Mouse (Mus musculus): Measurements from ENCODE around the gene Pxdc1. TPM values are rescaled to one million over a fixed set of nuclear protein-coding genes. Genes with fewer than 3 reads are reported as not detected.

The Pxdc1 gene
- 10.4 and 13.2 TPM in 2 replicates for polyA plus RNA-seq (2014; fragmentation: Nextera tagmentation; extraction: Ambion mirVana)

DNA sequence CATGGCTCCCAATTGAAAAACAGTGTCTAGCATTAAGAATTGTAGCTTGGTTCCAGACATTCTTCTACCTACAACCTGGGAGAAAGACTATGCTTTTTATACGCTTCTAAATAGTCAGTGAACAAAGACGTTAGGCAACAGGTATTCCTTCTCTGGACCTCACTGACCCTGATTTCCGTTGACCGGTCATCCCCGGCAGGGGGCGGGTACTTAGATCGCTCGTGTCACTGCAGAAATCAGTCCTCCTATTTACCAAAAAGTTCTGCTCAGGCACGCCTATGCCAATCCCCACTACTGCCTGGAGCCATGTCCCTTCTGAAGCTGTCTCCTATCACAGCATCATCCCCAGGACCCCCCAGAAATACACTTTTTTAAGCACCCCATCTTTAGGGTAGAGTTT, at the start of gene Pxdc1:
Gene Pxdc1 (minus strand): TSS at position 96 of the 400 bp plus-strand sequence.
- peak within 1 kb of the TSS; percentile 98 for H3K4me2 ChIP-seq (replicated peaks)
- H3K27me3 ChIP-seq (ENCODE audit: control insufficient read depth, insufficient read depth, low read length): peaks cover 41% of the 10 kb centered on the region
- H3K9me3 ChIP-seq (ENCODE audit: control insufficient read depth, low read length): no peaks in the 10 kb centered on the region
- H3K36me3 ChIP-seq (replicated peaks; ENCODE audit: control insufficient read depth, insufficient read depth): no peaks in the 10 kb centered on the region
- no peak for ATAC-seq (ENCODE audit: low FRiP score)
- WGBS: 3% methylated on average over 9 of the region's 9 CpGs
- no peak for DNase-seq (ENCODE audit: low spot score)
- H3K4me1 ChIP-seq (replicated peaks; ENCODE audit: control insufficient read depth, insufficient read depth, low read length): peaks cover 20% of the 10 kb centered on the region
- H3K9ac ChIP-seq: peak within 1 kb of the TSS; percentile 63
- H3K4me3 ChIP-seq (replicated peaks; ENCODE audit: low read length): peak within 1 kb of the TSS; percentile 55
- H3K27ac ChIP-seq: peak within 1 kb of the TSS; percentile 54; the same call in 1 of the 2 replicates

GRCm38 (mm10) chr13:34700630-34701029, 47.3 kb upstream of the Pxdc1 start:
- H3K9ac ChIP-seq: no peak overlapping the region
- H3K4me1 ChIP-seq (replicated peaks; ENCODE audit: control insufficient read depth, insufficient read depth, low read length): no peaks in the 10 kb centered on the region
- H3K27ac ChIP-seq: no peak overlapping the region
- no peaks in the 10 kb centered on the region for H3K36me3 ChIP-seq (replicated peaks; ENCODE audit: control insufficient read depth, insufficient read depth)
- no peak overlapping the region for H3K4me2 ChIP-seq (replicated peaks)
- DNase-seq (ENCODE audit: low spot score) (no peak), ATAC-seq (ENCODE audit: low FRiP score) (no peak)
- no peak overlapping the region for H3K4me3 ChIP-seq (replicated peaks; ENCODE audit: low read length)
- WGBS: 98% methylated on average over 1 of the region's 1 CpGs
- H3K27me3 ChIP-seq (ENCODE audit: control insufficient read depth, insufficient read depth, low read length): no peaks in the 10 kb centered on the region
- H3K9me3 ChIP-seq (ENCODE audit: control insufficient read depth, low read length): no peaks in the 10 kb centered on the region

- Histone ChIP-seq H3K4me2 (replicated peaks) (no peak overlapping the region), H3K9ac (no peak overlapping the region), H3K9me3 (ENCODE audit: control insufficient read depth, low read length) (no peaks in the 10 kb centered on the region), H3K36me3 (replicated peaks; ENCODE audit: control insufficient read depth, insufficient read depth) (no peaks in the 10 kb centered on the region), H3K27me3 (ENCODE audit: control insufficient read depth, insufficient read depth, low read length) (no peaks in the 10 kb centered on the region), H3K4me1 (replicated peaks; ENCODE audit: control insufficient read depth, insufficient read depth, low read length) (no peaks in the 10 kb centered on the region), H3K27ac (no peak overlapping the region), H3K4me3 (replicated peaks; ENCODE audit: low read length) (no peak overlapping the region)
- DNase-seq (ENCODE audit: low spot score) (no peak), ATAC-seq (ENCODE audit: low FRiP score) (no peak)
- WGBS: 63% methylated on average over 2 of the region's 2 CpGs
Observed at GRCm38 (mm10) chr13:34700091-34700490, 46.8 kb upstream of the Pxdc1 start.

DNA sequence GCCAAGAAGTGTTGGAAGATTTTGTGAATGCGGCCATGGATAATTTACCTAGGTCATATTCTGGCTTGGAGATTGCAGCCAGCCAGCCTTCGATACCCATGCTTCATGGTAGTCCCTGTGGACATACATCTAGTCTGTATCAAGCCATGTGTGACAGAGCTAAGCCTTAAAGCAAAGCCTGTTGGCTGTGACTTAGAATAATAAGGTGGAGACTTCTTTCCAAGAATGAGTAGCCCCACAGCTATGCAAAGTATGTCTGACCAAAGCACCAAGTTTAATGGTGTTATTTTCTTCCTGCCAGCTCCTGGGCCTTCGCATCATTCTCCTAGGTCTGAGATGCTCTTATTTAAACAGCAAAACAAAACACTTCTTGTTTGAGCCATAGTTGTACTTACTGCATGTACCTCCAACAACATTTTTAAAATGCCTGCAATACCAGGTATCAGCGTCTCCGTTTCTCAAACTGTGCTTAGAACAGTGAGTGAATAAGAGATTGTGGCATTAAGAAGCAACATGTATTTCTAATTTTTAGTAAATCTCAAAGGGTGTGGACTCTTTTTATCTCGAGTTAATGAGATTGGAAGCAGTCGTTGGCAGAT, 43.5 kb upstream of the Pxdc1 start:
- no peak overlapping the region for H3K4me2 ChIP-seq (replicated peaks)
- no peak overlapping the region for H3K27ac ChIP-seq
- 83% methylated on average over 7 of the region's 7 CpGs for WGBS

GRCm38 (mm10) chr13:34693111-34693510, 39.8 kb upstream of the Pxdc1 start:
- 82% methylated on average over 6 of the region's 6 CpGs for WGBS
- H3K27ac ChIP-seq: no peak overlapping the region
- no peaks in the 10 kb centered on the region for H3K36me3 ChIP-seq (replicated peaks; ENCODE audit: control insufficient read depth, insufficient read depth)
- no peaks in the 10 kb centered on the region for H3K4me1 ChIP-seq (replicated peaks; ENCODE audit: control insufficient read depth, insufficient read depth, low read length)
- H3K4me2 ChIP-seq (replicated peaks): no peak overlapping the region
- H3K9me3 ChIP-seq (ENCODE audit: control insufficient read depth, low read length): no peaks in the 10 kb centered on the region
- no peak overlapping the region for H3K4me3 ChIP-seq (replicated peaks; ENCODE audit: low read length)
- DNase-seq (ENCODE audit: low spot score) (no peak), ATAC-seq (ENCODE audit: low FRiP score) (no peak)
- H3K27me3 ChIP-seq (ENCODE audit: control insufficient read depth, insufficient read depth, low read length): no peaks in the 10 kb centered on the region
- H3K9ac ChIP-seq: no peak overlapping the region

More for the DNA sequence above, 43.5 kb upstream of the Pxdc1 start:
- DNase-seq (ENCODE audit: low spot score) (no peak), ATAC-seq (ENCODE audit: low FRiP score) (no peak)
- Histone ChIP-seq H3K36me3 (replicated peaks; ENCODE audit: control insufficient read depth, insufficient read depth) (no peaks in the 10 kb centered on the region), H3K4me3 (replicated peaks; ENCODE audit: low read length) (no peak overlapping the region), H3K27me3 (ENCODE audit: control insufficient read depth, insufficient read depth, low read length) (no peaks in the 10 kb centered on the region), H3K9me3 (ENCODE audit: control insufficient read depth, low read length) (no peaks in the 10 kb centered on the region), H3K9ac (no peak overlapping the region), H3K4me1 (replicated peaks; ENCODE audit: control insufficient read depth, insufficient read depth, low read length) (no peaks in the 10 kb centered on the region)

DNA sequence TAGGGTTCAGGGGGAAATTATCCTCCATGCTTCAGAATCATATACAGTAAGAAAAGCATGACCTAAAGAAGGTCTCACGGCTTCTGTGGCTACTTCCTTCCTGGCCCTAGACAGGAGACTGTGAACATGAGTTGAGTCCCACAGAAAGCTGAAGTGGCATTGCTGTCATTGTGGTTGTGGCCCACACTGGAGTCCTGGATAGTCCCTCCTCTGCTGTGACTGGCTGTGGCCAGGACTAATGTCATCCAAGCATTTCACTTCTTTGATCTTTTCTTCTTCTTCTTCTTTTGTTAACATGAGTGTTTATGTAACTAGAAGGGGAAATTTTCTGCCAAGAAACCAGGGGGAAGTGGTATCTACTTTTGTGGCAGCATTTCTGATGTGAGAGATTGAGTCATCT, 37.8 kb upstream of the Pxdc1 start:
- Histone ChIP-seq H3K9ac (no peak overlapping the region), H3K4me3 (replicated peaks; ENCODE audit: low read length) (no peak overlapping the region), H3K4me1 (replicated peaks; ENCODE audit: control insufficient read depth, insufficient read depth, low read length) (no peaks in the 10 kb centered on the region), H3K27ac (no peak overlapping the region), H3K4me2 (replicated peaks) (no peak overlapping the region), H3K36me3 (replicated peaks; ENCODE audit: control insufficient read depth, insufficient read depth) (no peaks in the 10 kb centered on the region), H3K9me3 (ENCODE audit: control insufficient read depth, low read length) (no peaks in the 10 kb centered on the region), H3K27me3 (ENCODE audit: control insufficient read depth, insufficient read depth, low read length) (no peaks in the 10 kb centered on the region)
- 91% methylated on average over 1 of the region's 1 CpGs for WGBS
- no peak for ATAC-seq (ENCODE audit: low FRiP score)
- DNase-seq (ENCODE audit: low spot score): no peak

- Histone ChIP-seq H3K36me3 (replicated peaks; ENCODE audit: control insufficient read depth, insufficient read depth) (no peaks in the 10 kb centered on the region), H3K4me1 (replicated peaks; ENCODE audit: control insufficient read depth, insufficient read depth, low read length) (no peaks in the 10 kb centered on the region), H3K9ac (no peak overlapping the region), H3K27me3 (ENCODE audit: control insufficient read depth, insufficient read depth, low read length) (no peaks in the 10 kb centered on the region), H3K4me3 (replicated peaks; ENCODE audit: low read length) (no peak overlapping the region), H3K9me3 (ENCODE audit: control insufficient read depth, low read length) (no peaks in the 10 kb centered on the region), H3K27ac (no peak overlapping the region), H3K4me2 (replicated peaks) (no peak overlapping the region)
- no peak for ATAC-seq (ENCODE audit: low FRiP score)
- DNase-seq (ENCODE audit: low spot score): no peak
- WGBS: 64% methylated on average over 7 of the region's 7 CpGs
Observed at GRCm38 (mm10) chr13:34685008-34685765, 31.9 kb upstream of the Pxdc1 start.

DNA sequence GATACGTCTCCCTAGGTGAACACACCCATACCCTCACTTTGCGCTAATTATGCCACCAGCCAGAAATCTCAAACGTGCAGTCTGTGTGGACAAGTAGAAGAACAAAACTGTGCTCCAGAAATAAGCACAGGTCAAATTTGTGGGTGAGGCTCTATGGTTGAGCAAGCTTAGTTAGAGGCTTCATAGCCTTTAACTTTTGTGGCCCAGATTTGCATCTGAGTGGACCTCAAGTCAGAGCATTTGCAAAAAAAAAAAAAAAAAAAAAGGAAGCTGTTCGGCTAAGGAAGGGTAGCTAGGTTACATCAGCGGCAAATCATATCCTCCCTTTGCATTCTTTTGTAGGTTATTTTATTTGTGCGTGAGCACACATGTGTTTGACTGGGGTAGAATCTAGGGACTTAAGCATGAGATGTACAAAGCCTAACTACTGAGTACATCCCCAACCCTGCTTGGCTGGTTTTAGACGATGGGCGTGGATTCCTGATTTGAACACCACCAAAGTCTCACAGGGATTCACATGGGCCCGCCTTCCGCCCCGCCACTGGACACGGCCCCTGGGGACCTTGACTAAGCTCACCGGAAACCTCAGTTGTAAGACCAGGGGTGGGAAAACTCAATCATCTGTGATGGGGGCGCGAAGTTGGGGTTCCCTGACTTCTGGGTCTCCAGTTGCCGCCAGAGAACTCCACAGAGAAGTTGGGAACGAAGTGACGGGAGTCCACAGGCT, 30.6 kb upstream of the Pxdc1 start:
- 95% methylated on average over 18 of the region's 18 CpGs for WGBS
- Histone ChIP-seq H3K4me3 (replicated peaks; ENCODE audit: low read length) (no peak overlapping the region), H3K9me3 (ENCODE audit: control insufficient read depth, low read length) (no peaks in the 10 kb centered on the region), H3K27ac (no peak overlapping the region), H3K4me1 (replicated peaks; ENCODE audit: control insufficient read depth, insufficient read depth, low read length) (no peaks in the 10 kb centered on the region), H3K36me3 (replicated peaks; ENCODE audit: control insufficient read depth, insufficient read depth) (no peaks in the 10 kb centered on the region), H3K27me3 (ENCODE audit: control insufficient read depth, insufficient read depth, low read length) (no peaks in the 10 kb centered on the region), H3K9ac (no peak overlapping the region), H3K4me2 (replicated peaks) (no peak overlapping the region)
- DNase-seq (ENCODE audit: low spot score): no peak
- no peak for ATAC-seq (ENCODE audit: low FRiP score)

DNA sequence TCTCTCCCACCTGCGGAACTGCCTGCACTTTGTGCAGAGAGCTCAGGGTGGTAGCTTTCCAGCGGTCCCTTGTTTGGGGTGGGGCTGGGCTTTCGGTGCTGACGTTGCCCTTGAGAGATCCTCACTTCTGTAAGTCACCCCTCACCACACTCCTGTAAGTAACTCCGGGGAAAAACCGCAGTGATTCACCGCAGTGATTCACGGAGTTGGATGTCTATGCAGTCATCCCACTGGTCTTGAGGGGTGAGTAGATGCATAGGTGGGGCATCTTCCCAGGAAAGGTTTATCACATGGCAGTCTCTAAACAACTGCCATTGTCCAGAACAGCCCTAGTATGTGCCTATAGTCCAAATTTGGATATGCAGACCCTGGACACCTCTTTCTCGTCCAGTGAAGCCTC, 30.0 kb upstream of the Pxdc1 start:
- Histone ChIP-seq H3K4me2 (replicated peaks) (no peak overlapping the region), H3K9me3 (ENCODE audit: control insufficient read depth, low read length) (no peaks in the 10 kb centered on the region), H3K9ac (no peak overlapping the region), H3K4me1 (replicated peaks; ENCODE audit: control insufficient read depth, insufficient read depth, low read length) (no peaks in the 10 kb centered on the region), H3K27ac (no peak overlapping the region), H3K36me3 (replicated peaks; ENCODE audit: control insufficient read depth, insufficient read depth) (no peaks in the 10 kb centered on the region), H3K27me3 (ENCODE audit: control insufficient read depth, insufficient read depth, low read length) (no peaks in the 10 kb centered on the region), H3K4me3 (replicated peaks; ENCODE audit: low read length) (no peak overlapping the region)
- DNase-seq (ENCODE audit: low spot score) (no peak), ATAC-seq (ENCODE audit: low FRiP score) (no peak)
- 90% methylated on average over 9 of the region's 9 CpGs for WGBS

Data from hindbrain, embryonic 14.5 days (tissue).